Mouse (Mus musculus) CD4-positive, CD25-positive, alpha-beta regulatory T cell, adult 2 months (primary cell): ENCODE data around the gene Tmem270.

Experiments used
- DNase-seq: peaks from one replicate; pipeline ENCODE4 v3.0.0-alpha.2; 2012; ENCODE audit warnings: low read depth, low spot score

Tmem270 gene

DNA sequence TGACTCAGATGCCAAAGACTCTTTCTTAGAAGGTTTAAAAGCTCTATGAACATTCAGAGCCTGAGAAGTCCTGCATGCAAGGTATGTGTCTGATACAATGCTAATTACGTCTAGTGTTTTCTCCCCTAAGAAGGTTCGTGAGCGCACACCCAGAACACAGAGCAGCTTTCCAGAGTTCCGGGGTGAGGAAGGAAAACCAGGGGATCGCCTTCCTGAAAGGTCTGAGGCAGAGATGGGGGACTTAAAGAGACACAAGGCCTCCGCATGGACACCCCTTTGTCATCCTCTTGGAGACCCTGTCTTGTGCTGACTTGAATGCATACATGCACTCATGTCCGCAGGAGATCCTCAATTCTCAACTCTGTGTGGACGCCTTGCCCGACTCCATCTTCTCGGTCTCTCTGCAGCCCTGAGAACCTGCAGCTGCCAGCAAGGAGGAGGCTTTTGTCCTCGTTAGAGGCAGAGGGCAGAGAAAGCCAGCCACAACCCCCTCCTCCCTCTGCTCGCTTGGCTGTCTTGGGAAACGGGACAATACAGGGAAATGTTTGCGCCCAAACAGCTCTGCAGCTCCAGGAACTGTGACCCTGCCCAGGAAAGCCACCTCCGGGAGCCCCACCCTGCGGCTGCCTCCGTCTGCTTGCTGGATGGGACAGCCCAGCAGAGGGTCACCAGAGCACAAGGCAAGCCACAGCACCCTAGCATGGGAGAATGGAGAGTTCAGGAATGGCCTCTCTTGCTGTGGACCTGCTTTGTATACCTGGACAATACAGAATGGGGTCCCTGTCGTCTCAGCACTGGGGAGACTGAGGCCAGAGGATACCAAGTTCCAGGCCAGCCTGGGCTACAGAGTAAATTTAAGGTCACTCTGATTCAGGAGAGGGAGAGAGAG lies 18.8 kb downstream of the Tmem270 start:
- DNase-seq: no peak

DNA sequence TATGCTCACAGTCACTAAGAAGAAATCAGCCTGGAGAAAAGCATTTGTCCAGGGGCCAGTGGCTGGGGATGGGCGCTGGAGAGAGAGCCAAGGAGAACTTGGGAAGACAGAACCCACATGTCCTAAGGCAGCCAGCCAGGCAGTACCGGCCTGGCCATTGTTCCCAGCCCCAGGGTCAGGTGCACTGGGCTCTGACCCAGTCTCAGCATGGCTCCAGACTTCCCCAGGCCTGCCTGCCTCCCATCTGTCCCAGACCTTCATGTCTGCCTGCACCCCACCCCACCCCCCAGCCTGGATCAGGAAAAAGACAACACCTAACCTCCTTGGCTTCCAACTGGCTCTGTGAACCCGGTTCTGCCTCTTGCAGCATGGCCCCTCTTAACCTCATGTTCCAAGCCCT lies 23.5 kb downstream of the Tmem270 start:
- no peak for DNase-seq

DNA sequence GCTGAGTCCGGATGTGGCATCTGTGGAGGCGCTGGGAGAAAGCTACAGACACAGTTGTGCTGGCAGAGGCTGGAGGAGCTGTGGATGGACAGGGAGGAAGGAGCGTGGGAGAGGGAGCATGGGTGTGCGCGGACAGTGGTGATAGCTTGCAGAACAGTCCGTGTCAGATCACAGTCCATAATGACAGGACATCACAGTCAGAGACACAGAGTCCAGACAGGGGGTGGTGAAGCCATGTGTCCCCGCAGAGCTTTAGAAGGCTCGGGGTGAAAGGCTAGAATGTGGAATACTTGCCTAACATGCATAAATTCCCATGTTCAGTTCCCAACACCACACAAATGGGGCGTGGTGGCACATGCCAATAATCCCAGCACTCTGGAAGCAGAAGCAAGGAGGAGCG lies 29.7 kb downstream of the Tmem270 start:
- DNase-seq: no peak

DNA sequence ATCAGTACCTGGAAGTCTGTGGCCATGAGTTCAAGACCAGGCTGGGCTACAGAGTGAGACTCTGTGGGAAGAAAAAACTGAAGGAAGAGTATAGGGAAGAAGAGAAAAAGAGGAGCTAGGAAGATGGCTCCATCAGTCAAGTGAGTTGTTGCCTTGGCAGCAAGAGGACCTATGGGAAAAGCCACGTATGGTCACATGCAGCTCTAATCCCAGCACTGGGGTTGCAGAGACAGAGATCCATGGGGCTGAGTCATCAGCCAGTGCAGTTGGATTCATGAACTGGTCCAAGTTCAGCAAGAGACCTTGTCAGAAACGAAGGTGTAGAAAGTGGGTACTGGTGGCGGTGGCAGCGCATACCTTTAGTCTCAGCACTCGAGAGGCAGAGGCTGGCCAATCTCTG lies 31.3 kb downstream of the Tmem270 start:
- DNase-seq: no peak

DNA sequence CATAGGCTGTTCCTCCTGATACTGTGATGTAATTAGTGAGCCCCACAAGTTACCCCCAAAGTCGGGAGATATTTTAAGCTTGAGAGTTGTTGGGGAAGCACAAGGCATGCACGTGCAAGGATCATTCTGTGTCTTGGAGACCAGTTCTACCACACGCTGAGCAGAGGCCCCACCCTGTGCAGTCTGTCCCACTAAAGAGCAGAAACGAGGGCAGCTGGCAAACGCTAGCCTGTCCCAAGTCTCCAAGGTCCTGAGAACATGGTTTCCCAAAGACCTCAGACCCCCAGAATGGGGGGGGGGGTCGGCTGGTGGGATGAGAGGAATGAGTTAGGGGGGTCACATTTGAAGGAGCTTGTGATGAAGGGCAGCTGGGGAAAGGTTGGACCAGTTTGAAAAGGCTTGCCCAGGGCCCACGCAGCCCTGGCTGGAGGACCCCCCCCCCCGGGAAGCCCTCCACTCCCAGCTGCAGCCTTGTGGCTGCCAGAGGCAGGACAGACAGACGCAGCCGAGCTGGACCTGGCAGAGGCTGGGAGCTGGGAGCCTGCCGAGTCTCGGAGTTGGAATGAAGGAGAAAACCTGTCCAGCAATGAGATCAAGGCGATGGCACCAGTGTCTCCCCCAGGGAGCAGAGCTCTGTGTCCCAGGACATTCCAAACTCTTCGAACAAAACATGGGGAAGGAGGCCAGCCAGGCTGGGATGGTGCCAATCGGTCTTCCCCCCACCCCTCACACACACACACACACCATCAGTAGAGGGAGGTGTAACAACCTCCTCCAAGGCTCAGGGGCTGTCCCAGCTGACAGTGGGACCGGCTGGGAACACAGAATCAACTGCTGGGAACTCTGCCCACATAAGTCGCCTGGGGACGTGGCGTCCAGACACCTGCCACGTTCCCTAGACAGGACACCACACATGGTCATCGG lies 32.3 kb downstream of the Tmem270 start:
- no peak for DNase-seq

DNA sequence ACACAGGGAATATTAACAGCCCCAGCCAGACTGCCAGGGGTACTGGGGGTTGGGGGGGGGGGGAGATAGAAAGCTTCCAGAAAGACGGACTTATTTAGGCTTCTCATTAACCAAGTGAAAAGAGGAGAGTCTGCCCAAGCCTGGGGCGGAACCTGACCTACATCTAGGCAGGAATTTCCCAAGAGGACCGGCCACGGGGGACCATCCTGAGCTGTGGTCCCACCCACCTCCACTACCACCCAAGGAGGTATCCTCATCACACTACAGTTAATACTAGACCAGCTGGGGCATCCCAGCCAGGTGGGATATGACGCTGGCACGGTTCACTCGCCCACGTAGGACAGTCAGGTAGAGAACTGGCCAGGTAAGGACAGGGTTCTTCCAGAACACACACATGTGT lies 33.5 kb downstream of the Tmem270 start:
- no peak for DNase-seq

DNA sequence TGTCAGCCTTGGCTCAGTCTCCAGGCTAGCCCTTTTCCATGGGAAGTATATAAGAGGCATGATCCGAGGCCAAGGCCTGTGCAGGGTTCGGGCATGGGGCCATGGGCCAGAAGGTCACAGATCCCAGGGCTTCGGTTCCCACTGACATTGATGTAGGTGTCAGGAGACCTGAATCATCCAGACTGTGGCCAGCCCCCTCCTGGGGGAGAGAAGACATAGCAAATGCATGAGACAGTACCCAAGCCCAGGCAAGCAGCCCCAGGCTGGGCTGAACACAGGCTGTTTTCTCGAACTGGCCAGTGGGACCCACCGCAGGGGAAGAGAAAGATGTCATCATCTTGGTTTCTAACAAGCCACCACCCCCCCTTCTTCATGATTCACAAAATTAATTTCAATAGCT lies 33.9 kb downstream of the Tmem270 start:
- no peak for DNase-seq

DNA sequence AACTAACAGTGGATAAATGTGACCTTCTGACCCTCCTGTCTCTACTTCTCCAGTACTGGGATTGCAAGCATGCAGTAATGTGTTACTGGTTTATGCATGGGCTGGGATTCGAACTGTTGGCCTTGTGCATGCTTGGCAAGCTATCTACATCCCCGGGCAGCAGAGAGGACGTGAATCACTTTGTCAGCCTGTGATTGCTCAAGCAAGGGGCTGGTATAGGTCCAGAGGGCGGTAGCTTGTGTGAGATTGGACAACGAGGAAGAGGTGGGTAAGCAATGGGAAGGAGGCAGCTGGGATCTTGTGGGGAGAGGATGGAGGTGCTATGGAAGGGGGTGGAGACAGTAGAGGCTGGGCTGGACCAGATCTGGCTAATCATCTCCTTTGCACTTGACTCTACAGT lies 38.0 kb downstream of the Tmem270 start:
- no peak for DNase-seq

DNA sequence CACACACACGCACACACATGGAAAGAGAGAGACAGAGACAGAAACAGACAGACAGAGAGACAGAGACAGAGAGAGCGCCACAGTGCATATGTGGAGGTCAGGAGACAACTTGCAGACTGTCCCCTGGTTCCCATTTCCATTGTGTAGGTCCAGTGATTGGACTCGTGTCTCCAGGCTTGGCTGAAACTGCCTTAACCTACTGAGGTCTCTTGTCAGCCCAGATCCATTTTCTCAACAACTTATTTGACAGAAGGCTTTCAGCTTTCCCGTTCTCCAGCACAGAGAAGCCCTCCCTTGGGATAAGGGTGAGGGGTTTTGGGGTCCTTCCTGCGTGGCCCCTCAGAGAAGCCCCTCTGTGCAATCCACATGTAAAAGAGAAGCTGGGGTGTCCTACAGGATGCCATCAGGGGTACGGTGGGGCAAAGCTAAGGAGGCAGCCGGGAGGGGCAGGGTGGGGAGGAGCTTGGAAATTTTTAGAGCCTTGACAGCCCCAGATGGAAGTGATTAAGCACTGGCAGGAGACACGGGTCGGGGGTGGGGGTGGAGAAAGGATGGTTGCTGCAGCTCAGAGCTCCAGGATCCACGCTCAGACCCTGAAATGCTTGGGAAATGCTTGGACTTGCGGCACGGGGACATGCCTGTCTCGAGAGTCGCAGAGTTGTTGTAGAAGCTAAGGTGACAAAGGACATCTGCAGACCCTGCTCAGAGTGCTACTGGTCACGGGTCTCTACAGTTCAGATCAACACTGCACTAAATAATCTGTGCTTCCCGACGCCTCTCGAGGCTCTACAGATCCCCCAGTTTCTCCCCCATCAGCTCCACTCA lies 39.0 kb downstream of the Tmem270 start:
- DNase-seq: no peak

DNA sequence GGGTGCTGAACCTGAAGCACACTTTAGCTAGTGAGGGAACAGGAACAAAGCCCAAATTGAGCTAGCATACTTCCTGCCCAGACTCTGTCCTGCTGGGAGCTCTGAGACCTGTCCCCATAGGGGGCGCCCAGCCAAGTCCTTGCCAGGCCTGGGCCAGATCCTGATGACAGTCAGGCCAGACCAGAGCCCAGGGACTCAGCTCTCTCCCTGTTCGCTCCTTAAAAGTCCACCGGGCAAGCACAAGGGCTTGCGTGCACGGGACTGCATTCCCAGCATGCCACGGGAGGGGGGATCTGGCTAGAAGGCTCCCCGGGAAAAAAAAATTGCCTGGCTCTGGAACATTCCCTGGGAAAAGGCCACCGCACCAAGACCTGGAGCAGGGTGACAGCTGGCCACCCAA lies 41.4 kb downstream of the Tmem270 start:
- DNase-seq: no peak

DNA sequence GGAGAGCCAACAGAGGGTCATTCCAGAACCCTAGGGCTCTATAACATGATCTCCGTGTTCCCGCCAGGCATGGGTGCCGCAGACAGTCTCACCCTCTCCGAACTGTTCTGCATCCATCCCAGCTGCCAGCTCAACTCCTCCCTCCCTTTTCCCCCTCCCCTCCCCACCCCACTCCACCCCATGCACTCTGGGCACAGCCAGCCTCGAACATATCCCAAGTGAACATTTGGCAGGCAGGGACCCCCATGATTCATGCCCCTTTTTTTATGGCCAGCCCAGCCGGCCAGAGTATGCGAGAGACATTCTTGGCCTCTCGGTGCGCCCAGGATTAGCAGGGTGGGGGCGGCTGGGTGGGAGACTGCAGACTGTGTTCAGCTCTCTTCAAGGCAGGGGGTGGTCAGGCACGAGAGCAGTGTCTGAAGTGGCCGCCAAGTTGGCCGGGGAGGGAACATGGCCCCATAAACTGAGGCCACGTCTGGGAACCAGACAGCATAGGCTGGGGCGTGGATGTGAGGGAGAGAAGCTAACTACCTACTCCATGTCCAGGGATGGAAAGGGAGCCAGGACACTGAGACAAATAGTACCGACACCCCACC lies 44.5 kb downstream of the Tmem270 start:
- DNase-seq: no peak

DNA sequence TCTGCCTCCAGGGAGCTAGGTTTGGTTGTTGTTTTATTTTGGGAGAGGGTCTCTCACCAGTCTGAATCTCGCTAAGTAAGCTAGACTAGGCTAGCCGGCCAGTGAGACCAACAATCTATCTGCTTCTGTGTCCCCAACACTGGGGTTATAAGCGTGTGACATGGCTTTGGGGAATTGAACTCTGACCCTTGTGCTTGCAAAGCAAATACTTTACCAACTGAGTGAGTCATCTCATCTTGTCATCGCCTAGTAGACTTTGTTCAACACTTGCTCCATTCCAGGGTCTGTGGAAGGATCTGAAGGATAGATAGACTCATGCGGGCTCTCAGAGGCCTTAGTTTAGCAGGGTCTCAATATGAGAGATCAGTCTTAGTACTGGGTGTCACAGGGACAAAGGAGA lies 47.3 kb downstream of the Tmem270 start:
- no peak for DNase-seq

DNA sequence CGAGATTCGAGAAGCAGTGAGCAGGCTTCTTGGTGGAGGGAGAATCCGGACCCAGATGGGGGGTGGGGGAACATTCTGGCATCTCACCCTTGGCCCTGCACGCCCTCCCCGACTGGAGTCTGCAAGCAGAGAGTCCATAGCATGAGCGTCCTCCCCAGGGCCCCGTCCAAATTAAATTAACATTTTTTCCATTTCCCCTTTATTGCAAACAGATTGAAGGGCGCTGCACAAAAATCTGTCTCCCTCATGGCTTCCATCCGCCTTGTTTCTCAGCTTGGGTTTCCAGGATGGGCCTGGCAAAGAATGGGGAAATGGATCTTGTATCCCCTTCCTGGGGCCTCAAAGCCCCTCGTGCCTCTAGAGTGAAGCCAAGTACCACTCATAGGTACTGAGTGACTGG lies 48.2 kb downstream of the Tmem270 start:
- no peak for DNase-seq

DNA sequence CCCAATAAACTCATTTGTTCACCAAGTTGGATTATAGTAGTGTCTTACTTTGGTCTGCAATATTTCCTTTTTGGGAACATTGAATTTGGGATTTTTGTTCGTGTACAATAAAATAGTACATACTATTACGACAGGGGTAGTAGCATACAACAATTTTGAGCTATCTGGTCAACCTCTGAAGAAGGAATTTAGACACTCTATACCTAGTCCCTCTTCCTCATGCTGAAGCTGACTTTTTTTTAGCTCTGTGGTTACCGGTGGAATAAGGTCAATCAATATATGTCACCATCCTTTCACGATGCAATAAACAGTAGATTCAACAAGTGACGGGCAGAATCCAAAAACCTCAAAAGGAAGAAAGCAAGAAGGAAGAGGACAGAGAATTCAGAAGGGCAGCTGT lies 53.7 kb downstream of the Tmem270 start:
- no peak for DNase-seq
